Mouse (Mus musculus): Measurements from ENCODE around the gene Lrrc36.
A peak's percentile ranks its signal among the peaks of the same experiment; 100 is the strongest.

Lrrc36 gene

DNA sequence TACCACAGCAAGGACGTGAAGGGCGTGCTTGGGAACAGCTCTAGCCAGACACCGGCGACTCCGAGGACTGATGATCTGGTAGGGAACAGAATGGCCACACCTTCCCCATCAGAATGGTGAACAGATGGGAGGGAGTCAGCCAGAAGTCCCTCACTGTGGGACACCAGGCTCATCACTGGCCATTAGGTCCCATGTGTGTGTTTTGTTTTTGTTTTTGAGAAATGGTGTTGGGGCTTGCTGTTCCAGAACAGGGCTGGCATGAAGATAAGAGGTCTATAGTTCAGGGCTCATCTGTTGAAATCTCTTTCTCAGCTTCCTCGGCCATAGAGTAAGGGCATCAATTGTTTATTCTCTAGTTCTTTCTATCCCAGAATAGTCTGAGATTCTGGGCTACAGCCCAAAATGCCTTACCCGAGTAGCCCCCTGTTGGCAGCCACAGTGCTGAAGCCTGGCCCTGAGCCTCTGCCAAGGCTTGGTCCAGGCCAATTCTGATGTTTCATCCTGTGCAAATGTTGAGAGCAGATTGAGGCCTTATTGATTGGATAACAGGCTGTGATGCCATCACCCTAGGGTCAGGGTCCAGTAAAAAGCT is 53.4 kb downstream of the Lrrc36 start:
- no peak for DNase-seq (ENCODE audit: extremely low spot score, low spot score)

- DNase-seq (ENCODE audit: extremely low spot score, low spot score) = no peak
Observed at GRCm38 (mm10) chr8:105467396-105467985, 54.1 kb downstream of the Lrrc36 start.

GRCm38 (mm10) chr8:105468002-105468720 is 54.8 kb downstream of the Lrrc36 start:
- DNase-seq (ENCODE audit: extremely low spot score, low spot score) = no peak

- DNase-seq (ENCODE audit: extremely low spot score, low spot score) = peak; percentile 59
Observed at GRCm38 (mm10) chr8:105469041-105469695, 55.8 kb downstream of the Lrrc36 start.

GRCm38 (mm10) chr8:105469816-105470215 is 56.4 kb downstream of the Lrrc36 start:
- no peak for DNase-seq (ENCODE audit: extremely low spot score, low spot score)

DNA sequence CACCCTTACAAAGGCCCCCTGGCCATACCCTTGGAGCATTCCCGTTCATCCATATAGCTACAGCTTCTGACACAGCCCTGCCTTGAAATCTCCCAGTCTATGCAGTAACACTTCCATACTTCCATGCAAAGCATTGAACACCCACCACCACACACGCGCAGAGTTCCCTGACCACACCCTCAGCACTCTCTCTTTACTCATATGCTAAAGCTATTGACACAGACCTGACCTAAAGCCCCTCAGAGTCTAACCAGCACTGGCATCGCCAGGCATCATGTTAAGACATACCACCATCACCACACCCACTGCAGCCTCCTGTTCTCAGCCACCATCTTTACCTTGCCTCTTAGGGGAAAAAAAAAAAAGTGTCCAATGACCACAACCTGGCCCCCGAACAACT is 56.9 kb downstream of the Lrrc36 start:
- DNase-seq (ENCODE audit: extremely low spot score, low spot score) = no peak

DNA sequence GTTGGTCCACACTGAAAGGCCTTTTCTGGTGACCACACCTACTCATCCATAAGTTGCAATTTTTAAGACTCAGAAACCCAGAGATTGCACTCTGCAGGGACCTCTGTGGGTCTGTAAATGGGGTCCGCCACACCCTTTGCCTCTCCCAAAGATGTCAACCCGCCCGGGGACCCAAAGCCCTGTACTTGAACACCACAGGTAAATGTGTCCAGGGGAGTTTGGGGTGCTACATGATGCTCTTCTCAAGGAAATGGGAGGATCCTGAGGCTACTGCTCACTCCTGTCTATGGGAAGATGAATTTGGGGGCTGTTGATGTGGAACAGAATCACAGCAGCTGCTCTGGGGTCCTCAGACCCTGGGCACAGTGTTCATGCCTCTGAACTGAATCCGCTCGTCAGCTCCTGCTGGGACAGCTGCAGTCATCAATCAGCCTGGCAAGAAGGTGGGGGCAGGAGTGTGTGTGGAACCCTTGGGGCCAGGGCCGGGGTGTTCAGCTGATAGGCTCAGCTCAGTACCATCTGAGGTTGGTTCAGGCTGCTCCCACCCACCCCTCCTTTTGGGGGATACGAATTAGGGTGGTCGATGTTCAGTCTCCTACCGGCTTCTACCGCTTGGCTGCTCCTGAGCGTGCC is 57.4 kb downstream of the Lrrc36 start:
- no peak for DNase-seq (ENCODE audit: extremely low spot score, low spot score)

DNA sequence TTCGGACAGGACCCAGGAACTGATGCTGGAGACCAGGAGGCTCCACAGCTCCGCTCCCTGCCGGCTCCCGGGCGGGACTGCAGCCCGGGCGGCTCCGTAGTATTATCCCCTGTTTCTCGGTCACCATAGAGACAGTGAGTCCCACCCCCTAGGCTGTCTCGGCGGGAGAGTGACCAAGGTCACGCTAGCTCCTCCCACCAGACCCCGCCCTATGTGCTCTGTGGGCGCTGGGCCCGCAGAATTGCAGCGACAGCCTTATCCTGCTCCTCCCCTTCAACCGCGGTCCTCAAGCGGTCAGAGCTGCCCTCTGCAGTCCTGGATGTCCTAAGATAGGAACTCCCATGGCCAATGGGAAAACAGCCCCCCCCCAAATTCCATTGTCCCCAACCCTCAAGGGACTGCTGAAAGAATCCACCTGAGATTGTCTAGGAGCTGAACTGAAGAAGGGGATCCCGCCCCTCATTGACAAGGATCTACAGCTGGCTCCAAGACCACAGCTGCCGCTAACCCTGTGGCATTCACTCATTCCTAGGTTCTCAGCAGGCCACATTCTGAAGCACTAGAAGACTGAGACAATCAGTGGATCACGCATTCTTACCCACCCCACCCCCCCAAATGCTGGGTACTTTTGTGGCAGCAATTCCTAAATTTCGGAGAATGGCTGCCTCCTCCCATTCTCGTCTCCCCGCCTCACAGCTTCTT is 58.1 kb downstream of the Lrrc36 start, which contains the start of gene Tppp3:
Gene Tppp3 (minus strand): TSS at position 213 of the 702 bp plus-strand sequence.
- DNase-seq (ENCODE audit: extremely low spot score, low spot score) = peak; percentile 92

GRCm38 (mm10) chr8:105472414-105472932 is 59.1 kb downstream of the Lrrc36 start:
- DNase-seq (ENCODE audit: extremely low spot score, low spot score) = peak; percentile 45

GRCm38 (mm10) chr8:105472983-105473382 is 59.6 kb downstream of the Lrrc36 start:
- no peak for DNase-seq (ENCODE audit: extremely low spot score, low spot score)

DNA sequence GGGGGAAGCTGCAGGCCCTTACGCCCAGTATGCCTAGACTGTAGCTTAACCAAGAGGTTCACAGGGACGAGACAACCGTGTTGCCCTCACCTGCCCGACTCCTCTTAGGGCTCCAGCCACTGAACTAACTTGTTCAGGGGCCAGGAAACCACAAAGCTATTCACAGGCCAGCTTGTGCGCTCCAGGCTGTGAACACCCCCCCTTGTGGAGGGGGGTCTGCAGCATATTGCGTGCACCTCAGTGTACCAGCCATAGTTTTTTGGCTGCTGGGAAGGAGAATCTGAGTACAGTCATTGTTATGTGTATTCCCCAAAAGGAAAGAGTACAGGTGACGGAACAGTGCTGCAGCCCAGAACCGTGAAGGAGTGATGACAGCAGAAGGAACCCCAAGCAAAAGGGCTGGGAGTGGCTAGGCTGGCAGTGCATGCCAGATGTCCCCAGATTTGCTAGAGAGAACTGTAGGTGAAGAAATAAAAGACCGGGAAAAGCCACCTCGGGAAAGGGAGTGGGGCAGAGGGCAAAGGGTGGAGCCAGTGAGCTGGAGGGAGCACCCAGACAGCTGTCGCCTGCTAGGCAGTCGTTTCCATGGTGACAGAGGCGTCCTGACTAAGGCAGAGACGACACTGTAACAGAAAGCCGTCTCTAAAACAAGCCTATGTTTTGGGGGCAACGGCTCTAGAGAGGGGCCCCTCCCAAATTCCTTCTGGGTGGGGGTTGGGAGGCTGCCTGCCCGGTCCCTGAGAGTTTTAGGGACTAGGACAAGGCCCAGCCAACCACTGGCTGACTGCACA is 60.6 kb downstream of the Lrrc36 start:
- peak; percentile 58 for DNase-seq (ENCODE audit: extremely low spot score, low spot score)

- DNase-seq (ENCODE audit: extremely low spot score, low spot score) = no peak
Observed at GRCm38 (mm10) chr8:105474680-105475079, 61.3 kb downstream of the Lrrc36 start.

- no peak for DNase-seq (ENCODE audit: extremely low spot score, low spot score)
Observed at GRCm38 (mm10) chr8:105475254-105475653, 61.9 kb downstream of the Lrrc36 start.

GRCm38 (mm10) chr8:105475742-105476141 is 62.4 kb downstream of the Lrrc36 start:
- DNase-seq (ENCODE audit: extremely low spot score, low spot score) = no peak

DNA sequence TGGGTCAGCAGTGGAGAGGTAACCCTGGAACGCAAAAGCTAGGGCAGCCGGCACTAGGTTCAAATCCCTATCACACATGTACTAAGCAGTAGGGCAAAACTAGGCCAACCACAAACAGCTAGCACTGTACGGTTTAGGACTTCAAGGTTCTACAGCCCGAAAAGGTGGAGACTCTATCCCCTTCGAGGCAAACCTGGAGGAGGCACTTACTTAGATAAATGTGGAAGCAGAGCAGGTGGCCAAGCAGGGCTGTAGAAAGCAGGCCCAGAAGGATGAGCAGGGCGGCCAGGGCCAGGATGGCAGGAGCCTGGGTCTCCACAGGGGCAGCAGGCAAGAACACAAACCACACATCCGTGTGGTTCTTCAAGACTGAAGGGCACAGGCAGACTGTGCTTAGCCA is 62.8 kb downstream of the Lrrc36 start:
- DNase-seq (ENCODE audit: extremely low spot score, low spot score) = no peak

DNA sequence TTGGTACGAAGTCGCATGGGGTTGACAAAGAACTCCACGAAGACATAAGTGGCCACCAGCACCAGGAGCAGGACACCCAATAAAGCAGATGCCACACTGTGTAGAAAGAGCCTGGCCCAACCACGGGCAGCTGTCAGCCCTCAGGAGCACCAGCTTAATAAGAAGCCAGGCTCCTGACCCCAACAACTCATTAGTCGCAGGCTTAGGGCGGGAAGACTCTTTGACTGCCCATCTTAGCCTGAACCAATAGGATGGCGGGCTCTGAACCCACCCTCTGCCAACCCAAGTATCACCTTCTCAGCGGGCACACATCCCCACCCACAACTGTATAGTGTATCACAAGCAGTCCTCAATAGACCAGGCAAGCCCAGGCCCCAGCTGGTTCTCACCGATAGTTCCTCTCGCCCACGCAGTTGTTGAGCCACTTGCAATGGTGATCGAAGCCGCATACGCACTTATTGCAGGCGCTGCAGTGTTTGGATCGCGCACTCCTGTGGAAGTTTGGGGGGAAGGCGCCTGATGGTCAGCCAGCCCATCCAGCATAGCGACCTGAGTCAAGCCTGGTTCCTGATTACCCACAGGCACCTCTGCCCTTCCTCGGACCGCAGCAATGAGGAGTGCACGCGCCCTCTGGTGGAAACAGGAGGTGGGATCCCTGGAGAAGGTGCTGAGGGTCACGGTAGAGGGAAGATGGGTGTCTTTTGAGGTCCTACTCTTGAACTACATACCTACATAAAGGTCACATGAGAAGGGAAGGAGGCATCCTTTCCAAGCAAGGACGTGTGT is 63.5 kb downstream of the Lrrc36 start:
- DNase-seq (ENCODE audit: extremely low spot score, low spot score) = peak; percentile 66

- no peak for DNase-seq (ENCODE audit: extremely low spot score, low spot score)
Observed at GRCm38 (mm10) chr8:105477792-105478191, 64.4 kb downstream of the Lrrc36 start.

DNA sequence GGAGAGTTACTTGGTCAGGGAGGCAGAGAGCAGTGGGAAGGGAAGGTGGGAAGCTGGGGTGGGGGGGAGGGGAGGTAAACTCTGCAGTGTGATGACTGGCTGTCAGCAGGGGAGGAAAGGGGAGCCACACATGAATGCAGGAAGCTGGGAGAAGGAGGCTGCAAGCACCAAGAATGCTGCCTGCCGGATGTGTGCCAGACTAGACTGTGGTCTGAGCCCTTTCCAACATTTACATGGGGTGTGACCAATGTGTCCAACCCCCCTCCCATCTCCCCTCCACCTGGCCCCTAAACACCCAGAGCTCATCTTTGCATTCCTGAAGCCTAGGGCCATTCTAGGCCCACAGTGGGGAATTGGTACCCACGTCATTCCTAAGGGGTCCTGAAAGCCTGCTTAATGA is 67.6 kb downstream of the Lrrc36 start:
- DNase-seq (ENCODE audit: extremely low spot score, low spot score) = no peak

- peak; percentile 40 for DNase-seq (ENCODE audit: extremely low spot score, low spot score)
Observed at GRCm38 (mm10) chr8:105481453-105481852, 68.1 kb downstream of the Lrrc36 start.

Measured in neural tube, embryonic 10.5 days (tissue).